Mouse (Mus musculus) forelimb bud, embryonic 11.5 days (tissue): ENCODE results near the gene Fcrl6.

Source experiments
- DNase-seq: peaks from one replicate; pipeline ENCODE4 v3.0.0-alpha.2; 2012; ENCODE audit warnings: low read depth, low spot score

The Fcrl6 gene

GRCm38 (mm10) chr1:172614654-172615053, 12.3 kb upstream of the Fcrl6 start:
- DNase-seq: no peak

GRCm38 (mm10) chr1:172612745-172613144, 10.4 kb upstream of the Fcrl6 start:
- no peak for DNase-seq

- no peak for DNase-seq
Measured at GRCm38 (mm10) chr1:172611304-172611703, 9.0 kb upstream of the Fcrl6 start.

- peak; percentile 52 for DNase-seq
Measured at GRCm38 (mm10) chr1:172594495-172594894, 7.9 kb downstream of the Fcrl6 start.

GRCm38 (mm10) chr1:172593956-172594355, 8.4 kb downstream of the Fcrl6 start:
- no peak for DNase-seq

- DNase-seq: no peak
Measured at GRCm38 (mm10) chr1:172593321-172593720, 9.0 kb downstream of the Fcrl6 start.

GRCm38 (mm10) chr1:172590385-172590784, 12.0 kb downstream of the Fcrl6 start, which contains the start of gene Slamf8:
TSS of gene Slamf8 (minus strand) at chr1:172590568.
- no peak for DNase-seq

- no peak for DNase-seq
Measured at GRCm38 (mm10) chr1:172585612-172586567, 16.5 kb downstream of the Fcrl6 start.

GRCm38 (mm10) chr1:172585026-172585425, 17.3 kb downstream of the Fcrl6 start:
- no peak for DNase-seq

- DNase-seq: no peak
Measured at GRCm38 (mm10) chr1:172584271-172584670, 18.1 kb downstream of the Fcrl6 start.

GRCm38 (mm10) chr1:172582436-172582835, 19.9 kb downstream of the Fcrl6 start:
- DNase-seq: no peak

GRCm38 (mm10) chr1:172580116-172580515, 22.2 kb downstream of the Fcrl6 start:
- no peak for DNase-seq

GRCm38 (mm10) chr1:172567758-172568157, 34.6 kb downstream of the Fcrl6 start:
- no peak for DNase-seq

GRCm38 (mm10) chr1:172566131-172566530, 36.2 kb downstream of the Fcrl6 start:
- no peak for DNase-seq

- no peak for DNase-seq
Measured at GRCm38 (mm10) chr1:172563465-172563828, 38.9 kb downstream of the Fcrl6 start.

GRCm38 (mm10) chr1:172562641-172563464, 39.5 kb downstream of the Fcrl6 start:
- peak; percentile 83 for DNase-seq

- DNase-seq: no peak
Measured at GRCm38 (mm10) chr1:172555638-172556037, 46.7 kb downstream of the Fcrl6 start, which contains the start of gene Vsig8. TSS of gene Vsig8 (plus strand) at chr1:172555938.

- DNase-seq: no peak
Measured at GRCm38 (mm10) chr1:172552623-172553022, 49.7 kb downstream of the Fcrl6 start.

GRCm38 (mm10) chr1:172551009-172551408, 51.3 kb downstream of the Fcrl6 start:
- DNase-seq: no peak

- DNase-seq: no peak
Measured at GRCm38 (mm10) chr1:172550551-172550951, 51.8 kb downstream of the Fcrl6 start.

GRCm38 (mm10) chr1:172549717-172550116, 52.6 kb downstream of the Fcrl6 start:
- DNase-seq: no peak

- no peak for DNase-seq
Measured at GRCm38 (mm10) chr1:172549314-172549713, 53.0 kb downstream of the Fcrl6 start.
